Mouse (Mus musculus): ENCODE measurements around the gene Gria2. TPM values are rescaled to one million over a fixed set of nuclear protein-coding genes. Genes with fewer than 3 reads are reported as not detected.

Gria2 gene
- total and polyA plus RNA-seq, 3 experiments: not detected

DNA sequence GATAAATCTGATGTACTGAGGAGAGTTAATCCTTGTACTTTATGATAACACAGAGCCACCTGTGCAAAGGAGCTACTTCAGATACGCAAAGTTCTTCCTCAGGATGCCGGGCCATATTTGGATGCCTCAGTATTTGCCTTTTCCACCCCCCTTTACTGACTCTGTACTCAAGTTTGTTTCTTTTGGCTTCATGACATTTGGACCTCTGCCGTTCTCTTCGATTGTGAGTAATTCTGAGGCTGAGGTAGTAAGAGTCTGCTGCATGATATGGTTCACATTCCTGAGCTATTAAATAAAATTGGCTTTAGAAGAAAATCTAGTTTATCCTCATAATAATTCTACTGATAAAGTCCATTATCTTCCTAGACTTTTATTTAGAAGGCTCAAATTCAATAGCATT lies 26.7 kb downstream of the Gria2 start:
- DNase-seq (ENCODE audit: low read depth, low spot score): no peak
- Histone ChIP-seq H3K4me3 (ENCODE audit: control insufficient read depth in 1 of 2, insufficient read depth in 1 of 2, low read depth in 2 of 2, low read length in 2 of 2) (no peak overlapping the region), H3K27me3 (ENCODE audit: control insufficient read depth in 1 of 2, insufficient read depth in 2 of 2, low read length in 2 of 2) (no peaks in the 10 kb centered on the region), H3K4me1 (ENCODE audit: control insufficient read depth in 1 of 2, insufficient read depth in 2 of 2, low read length in 2 of 2) (no peaks in the 10 kb centered on the region), H3K79me2 (ENCODE audit: control insufficient read depth, insufficient read depth, low read length, poor library complexity) (no peaks in the 10 kb centered on the region), H3K36me3 (ENCODE audit: control insufficient read depth in 1 of 2, insufficient read depth in 2 of 2, low read length in 2 of 2) (no peaks in the 10 kb centered on the region), H3K27ac (ENCODE audit: control insufficient read depth, low read depth, low read length) (no peak overlapping the region), H3K9ac (ENCODE audit: control insufficient read depth, low read depth, low read length, poor library complexity, severe bottlenecking) (no peak overlapping the region), H3K9me3 (replicated peaks; ENCODE audit: insufficient read depth, low read length) (no peaks in the 10 kb centered on the region)
- TF ChIP-seq CHD1 (IDR thresholded peaks at IDR 0.05; ENCODE audit: low read depth, low read length) (no peak), CTCF (IDR thresholded peaks at IDR 0.05 in 2 of 3, conservative IDR thresholded peaks at IDR 0.05 in 1 of 3; ENCODE audit: control insufficient read depth in 1 of 3, insufficient read depth in 1 of 3, low read depth in 2 of 3, low read length in 3 of 3, poor library complexity in 1 of 3, severe bottlenecking in 1 of 3) (no peak), TBP (IDR thresholded peaks at IDR 0.05; ENCODE audit: low read depth, low read length) (no peak), MAX (IDR thresholded peaks at IDR 0.05; ENCODE audit: low read length) (no peak), ZKSCAN1 (IDR thresholded peaks at IDR 0.05; ENCODE audit: low read depth, low read length) (no peak)

DNA sequence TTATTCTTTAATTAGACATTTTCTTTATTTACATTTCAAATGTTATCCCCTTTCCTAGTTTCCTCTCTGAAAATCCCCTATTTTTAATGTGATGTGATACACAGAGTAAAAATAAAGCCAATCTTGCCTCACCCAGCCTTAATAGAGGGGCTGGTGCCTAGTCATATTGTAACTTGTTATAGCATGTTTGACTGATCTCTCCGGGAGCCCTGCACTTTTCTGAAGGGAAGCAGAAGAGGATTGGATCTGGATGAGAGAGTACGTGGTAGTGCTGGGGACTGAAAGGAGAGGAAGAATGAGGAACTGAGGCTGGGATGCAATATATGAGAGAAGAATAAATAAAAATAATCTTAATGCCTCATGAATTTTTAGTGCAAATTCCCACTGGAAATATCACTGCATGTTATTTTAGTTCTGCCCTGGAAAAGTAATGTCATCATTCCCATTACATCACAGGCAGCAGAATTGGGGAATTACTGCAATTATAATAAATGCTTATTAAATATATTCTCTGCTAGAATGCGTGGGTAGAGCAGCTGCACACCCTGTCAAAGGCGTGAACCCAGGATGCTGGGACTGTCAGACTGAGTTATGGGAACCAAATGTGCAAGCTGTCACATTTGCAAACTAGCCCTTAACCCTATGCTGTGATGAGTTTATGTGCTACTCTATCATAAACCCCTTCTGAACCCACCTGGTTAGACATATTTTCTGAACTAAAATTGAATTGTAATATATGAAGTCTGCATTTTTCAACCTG lies 28.4 kb downstream of the Gria2 start:
- Histone ChIP-seq H3K9ac (ENCODE audit: control insufficient read depth, low read depth, low read length, poor library complexity, severe bottlenecking) (no peak overlapping the region), H3K27me3 (ENCODE audit: control insufficient read depth in 1 of 2, insufficient read depth in 2 of 2, low read length in 2 of 2) (no peaks in the 10 kb centered on the region), H3K79me2 (ENCODE audit: control insufficient read depth, insufficient read depth, low read length, poor library complexity) (no peaks in the 10 kb centered on the region), H3K9me3 (replicated peaks; ENCODE audit: insufficient read depth, low read length) (no peaks in the 10 kb centered on the region), H3K27ac (ENCODE audit: control insufficient read depth, low read depth, low read length) (no peak overlapping the region), H3K4me1 (ENCODE audit: control insufficient read depth in 1 of 2, insufficient read depth in 2 of 2, low read length in 2 of 2) (no peaks in the 10 kb centered on the region), H3K4me3 (ENCODE audit: control insufficient read depth in 1 of 2, insufficient read depth in 1 of 2, low read depth in 2 of 2, low read length in 2 of 2) (no peak overlapping the region), H3K36me3 (ENCODE audit: control insufficient read depth in 1 of 2, insufficient read depth in 2 of 2, low read length in 2 of 2) (no peaks in the 10 kb centered on the region)
- no peak for TF ChIP-seq TBP (IDR thresholded peaks at IDR 0.05; ENCODE audit: low read depth, low read length)
- TF ChIP-seq GABPA (IDR thresholded peaks at IDR 0.05; ENCODE audit: low read depth, low read length): no peak
- no peak for TF ChIP-seq CHD2 (IDR thresholded peaks at IDR 0.05; ENCODE audit: low read length)
- TF ChIP-seq KAT2A (conservative IDR thresholded peaks at IDR 0.05; ENCODE audit: low read depth, low read length): no peak
- no peak for TF ChIP-seq POLR2AphosphoS5 (IDR thresholded peaks at IDR 0.05; ENCODE audit: borderline replicate concordance, low read depth, low read length)
- no peak for TF ChIP-seq SIN3A (IDR thresholded peaks at IDR 0.05; ENCODE audit: low read length)
- no peak for TF ChIP-seq POLR2A (IDR thresholded peaks at IDR 0.05; ENCODE audit: control insufficient read depth in 1 of 2, insufficient read depth in 1 of 2, low read depth in 1 of 2, low read length in 2 of 2, poor library complexity in 1 of 2)
- no peak for TF ChIP-seq RCOR1 (IDR thresholded peaks at IDR 0.05; ENCODE audit: low read depth, low read length)
- TF ChIP-seq ZC3H11A (IDR thresholded peaks at IDR 0.05; ENCODE audit: low read depth, low read length): no peak
- no peak for TF ChIP-seq SMC3 (IDR thresholded peaks at IDR 0.05; ENCODE audit: low read depth, low read length)
- no peak for TF ChIP-seq MAX (IDR thresholded peaks at IDR 0.05; ENCODE audit: low read length)
- no peak for TF ChIP-seq TCF12 (IDR thresholded peaks at IDR 0.05; ENCODE audit: low read depth, low read length)
- DNase-seq (ENCODE audit: low read depth, low spot score): no peak

GRCm38 (mm10) chr3:80773232-80773631 lies 29.4 kb downstream of the Gria2 start:
- no peak overlapping the region for H3K27ac ChIP-seq (ENCODE audit: control insufficient read depth, low read depth, low read length)
- no peaks in the 10 kb centered on the region for H3K36me3 ChIP-seq (ENCODE audit: control insufficient read depth in 1 of 2, insufficient read depth in 2 of 2, low read length in 2 of 2)
- no peaks in the 10 kb centered on the region for H3K4me1 ChIP-seq (ENCODE audit: control insufficient read depth in 1 of 2, insufficient read depth in 2 of 2, low read length in 2 of 2)
- no peaks in the 10 kb centered on the region for H3K9me3 ChIP-seq (replicated peaks; ENCODE audit: insufficient read depth, low read length)
- no peaks in the 10 kb centered on the region for H3K79me2 ChIP-seq (ENCODE audit: control insufficient read depth, insufficient read depth, low read length, poor library complexity)
- H3K27me3 ChIP-seq (ENCODE audit: control insufficient read depth in 1 of 2, insufficient read depth in 2 of 2, low read length in 2 of 2): no peaks in the 10 kb centered on the region
- DNase-seq (ENCODE audit: low read depth, low spot score): no peak
- H3K4me3 ChIP-seq (ENCODE audit: control insufficient read depth in 1 of 2, insufficient read depth in 1 of 2, low read depth in 2 of 2, low read length in 2 of 2): no peak overlapping the region
- H3K9ac ChIP-seq (ENCODE audit: control insufficient read depth, low read depth, low read length, poor library complexity, severe bottlenecking): no peak overlapping the region
- TF ChIP-seq CHD2 (IDR thresholded peaks at IDR 0.05; ENCODE audit: low read length) (no peak), ZMIZ1 (IDR thresholded peaks at IDR 0.05; ENCODE audit: low read depth, low read length) (no peak), NELFE (IDR thresholded peaks at IDR 0.05; ENCODE audit: low read depth, low read length) (no peak)

Measured in MEL (cell line).